Mouse (Mus musculus) CH12.LX (cell line): Measurements from ENCODE around the gene Ctnna3. TPM values are rescaled to one million over a fixed set of nuclear protein-coding genes. Genes with fewer than 3 reads are reported as not detected.

Source experiments
- DNase-seq: peaks from one replicate; pipeline ENCODE4 v3.0.0-alpha.2; 2013; ENCODE audit errors: extremely low read depth
- H3K27ac ChIP-seq: 2 replicates; pipeline ENCODE4 v1.5.1; 2012; ENCODE audit warnings: low read depth, mild to moderate bottlenecking, control low read depth, moderate library complexity; ENCODE audit not compliant: insufficient read depth
- H3K27me3 ChIP-seq: replicated peaks from 2 replicates; pipeline ENCODE3; 2012; ENCODE audit warnings: inconsistent platforms
- H3K36me3 ChIP-seq, 2 experiments: replicated peaks in 1 of 2; 2 replicates each; pipeline versions ENCODE3 to v1.6.1; 2012; ENCODE audit warnings: inconsistent platforms in 1 of 2, low read length in 1 of 2, mild to moderate bottlenecking in 1 of 2, mixed read lengths in 1 of 2, moderate library complexity in 1 of 2; ENCODE audit not compliant: control insufficient read depth in 1 of 2, insufficient read depth in 1 of 2
- H3K4me1 ChIP-seq, 2 experiments: 2 replicates each; pipeline ENCODE4 v1.6.1; 2012; ENCODE audit warnings: inconsistent platforms in 1 of 2, moderate library complexity in 1 of 2; ENCODE audit not compliant: insufficient read depth in 2 of 2, control insufficient read depth in 1 of 2
- H3K4me2 ChIP-seq: 2 replicates; pipeline ENCODE4 v1.6.1; 2012; ENCODE audit warnings: low read depth, mild to moderate bottlenecking, control low read depth; ENCODE audit not compliant: poor library complexity, insufficient read depth, severe bottlenecking
- H3K4me3 ChIP-seq, 3 experiments: fragments of 150-350 bp in 1 of 3; sonication (generic) in 1 of 3; replicated peaks in 1 of 3; 2 replicates each; pipeline versions ENCODE3 to v1.5.1; 2011 to 2012; ENCODE audit warnings: low read depth in 2 of 3, low read length in 2 of 3, mild to moderate bottlenecking in 2 of 3, moderate library complexity in 2 of 3, control low read depth in 1 of 3, improper control_type of control experiment in 1 of 3, inconsistent platforms in 1 of 3, mixed read lengths in 1 of 3; ENCODE audit not compliant: poor library complexity in 1 of 3
- H3K79me2 ChIP-seq: replicated peaks from 2 replicates; pipeline ENCODE4 v1.6.1; 2012; ENCODE audit warnings: mild to moderate bottlenecking, moderate library complexity; ENCODE audit not compliant: control insufficient read depth, poor library complexity, insufficient read depth, severe bottlenecking; ENCODE audit errors: extremely low read depth
- H3K9ac ChIP-seq: 2 replicates; pipeline ENCODE4 v1.6.1; 2012; ENCODE audit warnings: low read depth, mild to moderate bottlenecking, control low read depth, moderate library complexity; ENCODE audit not compliant: insufficient read depth
- H3K9me3 ChIP-seq: replicated peaks from 2 replicates; pipeline ENCODE3; 2012; ENCODE audit warnings: low read length, inconsistent platforms, mixed read lengths
- BHLHE40 ChIP-seq: IDR thresholded peaks from 2 replicates; pipeline ENCODE4 v1.6.1; 2011; ENCODE audit warnings: mild to moderate bottlenecking, low read depth, low read length, improper control_type of control experiment
- CHD1 ChIP-seq: IDR thresholded peaks from 2 replicates; pipeline ENCODE4 v1.6.1; 2012; ENCODE audit warnings: low read depth, low read length, improper control_type of control experiment, inconsistent platforms
- E2F4 ChIP-seq: IDR thresholded peaks from 2 replicates; pipeline ENCODE4 v1.6.1; 2011; ENCODE audit warnings: low read depth, low read length, improper control_type of control experiment; ENCODE audit not compliant: insufficient replicate concordance
- ELF1 ChIP-seq: IDR thresholded peaks from 2 replicates; pipeline ENCODE4 v1.6.1; 2014; ENCODE audit warnings: low read depth, mild to moderate bottlenecking, inconsistent platforms, low read length, improper control_type of control experiment
- EP300 ChIP-seq: IDR thresholded peaks from 2 replicates; pipeline ENCODE4 v1.6.1; 2011; ENCODE audit warnings: low read length, improper control_type of control experiment
- ETS1 ChIP-seq: conservative IDR thresholded peaks from 2 replicates; pipeline ENCODE4 v1.6.1; 2012; ENCODE audit warnings: low read depth, mild to moderate bottlenecking, inconsistent platforms, low read length, improper control_type of control experiment, moderate library complexity
- GABPA ChIP-seq: IDR thresholded peaks from 2 replicates; pipeline ENCODE4 v1.6.1; 2012; ENCODE audit warnings: low read depth, low read length, improper control_type of control experiment, inconsistent platforms; ENCODE audit not compliant: insufficient replicate concordance
- HCFC1 ChIP-seq: IDR thresholded peaks from 2 replicates; pipeline ENCODE4 v1.6.1; 2012; ENCODE audit warnings: low read depth, mild to moderate bottlenecking, inconsistent platforms, low read length, improper control_type of control experiment
- IRF4 ChIP-seq: IDR thresholded peaks from 2 replicates; pipeline ENCODE4 v1.6.1; 2014; ENCODE audit warnings: low read depth, mild to moderate bottlenecking, inconsistent platforms, low read length, improper control_type of control experiment
- JUN ChIP-seq: IDR thresholded peaks from 2 replicates; pipeline ENCODE4 v1.6.1; 2011; ENCODE audit warnings: low read depth, mild to moderate bottlenecking, low read length, improper control_type of control experiment, moderate library complexity; ENCODE audit not compliant: insufficient read depth
- MAFK ChIP-seq: IDR thresholded peaks from 2 replicates; pipeline ENCODE4 v1.6.1; 2011; ENCODE audit warnings: low read length, improper control_type of control experiment; ENCODE audit not compliant: insufficient replicate concordance
- MAZ ChIP-seq: IDR thresholded peaks from 2 replicates; pipeline ENCODE4 v1.6.1; 2012; ENCODE audit warnings: low read depth, mild to moderate bottlenecking, inconsistent platforms, low read length, improper control_type of control experiment, moderate library complexity
- MXI1 ChIP-seq: IDR thresholded peaks from 2 replicates; pipeline ENCODE4 v1.6.1; 2011; ENCODE audit warnings: mild to moderate bottlenecking, low read depth, low read length, improper control_type of control experiment
- PAX5 ChIP-seq: IDR thresholded peaks from 2 replicates; pipeline ENCODE4 v1.6.1; 2012; ENCODE audit warnings: low read length, inconsistent platforms, mixed read lengths
- POLR2A ChIP-seq: IDR thresholded peaks from 2 replicates; pipeline ENCODE4 v1.6.1; 2011; ENCODE audit warnings: low read depth, mild to moderate bottlenecking, improper control_type of control experiment, low read length
- POLR2AphosphoS2 ChIP-seq: IDR thresholded peaks from 2 replicates; pipeline ENCODE4 v1.6.1; 2011; ENCODE audit warnings: low read depth, low read length, improper control_type of control experiment
- RAD21 ChIP-seq: IDR thresholded peaks from 2 replicates; pipeline ENCODE4 v1.6.1; 2011; ENCODE audit warnings: low read depth, mild to moderate bottlenecking, low read length, improper control_type of control experiment, moderate library complexity
- RCOR1 ChIP-seq: conservative IDR thresholded peaks from 2 replicates; pipeline ENCODE4 v1.6.1; 2012; ENCODE audit warnings: low read depth, mild to moderate bottlenecking, inconsistent platforms, low read length, improper control_type of control experiment
- SIN3A ChIP-seq: IDR thresholded peaks from 2 replicates; pipeline ENCODE4 v1.6.1; 2012; ENCODE audit warnings: low read length, improper control_type of control experiment, inconsistent platforms
- SMC3 ChIP-seq: IDR thresholded peaks from 2 replicates; pipeline ENCODE4 v1.6.1; 2011; ENCODE audit warnings: low read depth, low read length, improper control_type of control experiment
- UBTF ChIP-seq: IDR thresholded peaks from 2 replicates; pipeline ENCODE4 v1.6.1; 2012; ENCODE audit warnings: low read depth, mild to moderate bottlenecking, inconsistent platforms, low read length, improper control_type of control experiment, moderate library complexity
- USF1 ChIP-seq: IDR thresholded peaks from 2 replicates; pipeline ENCODE4 v1.6.1; 2014; ENCODE audit warnings: low read depth, mild to moderate bottlenecking, inconsistent platforms, low read length, improper control_type of control experiment
- USF2 ChIP-seq: conservative IDR thresholded peaks from 2 replicates; pipeline ENCODE4 v1.6.1; 2011; ENCODE audit warnings: low read depth, low read length, improper control_type of control experiment
- ZKSCAN1 ChIP-seq: IDR thresholded peaks from 2 replicates; pipeline ENCODE4 v1.6.1; 2012; ENCODE audit warnings: low read depth, inconsistent platforms, low read length, improper control_type of control experiment, borderline replicate concordance
- dilution Hi-C: fragments of 300-500 bp; cut with MboI; formaldehyde crosslinking; loops from 2 replicates; pipeline ENCODE4 v1.14.3; 2020; ENCODE audit warnings: low sequenced_read_pairs; ENCODE audit not compliant: extremely low pct_unique_long_range_greater_than_20kb, extremely low pct_ligation_motif_present
- in situ Hi-C: fragments of 300-500 bp; cut with MboI; formaldehyde crosslinking; loops from 3 replicates; pipeline ENCODE4 v1.14.3; 2019; ENCODE audit warnings: low sequenced_read_pairs, low pct_ligation_motif_present, low pct_unique_long_range_greater_than_20kb, mixed read lengths
- polyA plus RNA-seq: library from polyadenylated mRNA; unstranded; fragments of >175 nt; gene quantifications from 2 replicates; pipeline ENCODE4 v1.2.1, GENCODE M21; 2012; ENCODE audit warnings: low read depth; ENCODE audit not compliant: insufficient read length
- total RNA-seq, 2 experiments: library from RNA; depleted of rRNA; stranded (reverse); fragments of 300-350 nt in 1 of 2; fragments of >200 nt in 1 of 2; gene quantifications; 2 replicates each; pipeline ENCODE4 v1.2.3; 2012 to 2014

The Ctnna3 gene
- total and polyA plus RNA-seq, 3 experiments: 0.09 TPM; not detected in 2

DNA sequence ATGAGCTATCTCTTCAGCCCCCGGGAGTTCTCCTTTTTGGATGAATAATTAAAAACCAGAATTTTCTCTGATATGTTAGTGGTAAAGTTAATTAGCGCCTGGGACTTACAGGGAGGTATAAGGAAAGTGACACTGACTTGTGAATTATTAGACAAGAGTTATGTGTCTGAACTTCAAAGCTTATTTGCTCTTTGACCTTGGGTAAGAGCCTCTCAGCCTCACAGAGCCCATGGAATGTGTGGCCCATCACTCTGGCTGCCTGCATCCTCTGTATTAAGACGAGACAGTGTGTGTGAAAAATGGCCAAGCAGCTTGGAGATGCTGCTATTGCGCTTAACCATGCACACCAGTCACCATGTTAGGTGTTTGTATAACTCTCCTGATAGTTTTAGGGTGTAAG lies 422.0 kb downstream of the Ctnna3 start:
- no peaks in the 10 kb centered on the region for H3K4me1 ChIP-seq
- no peak overlapping the region for H3K4me3 ChIP-seq
- H3K9me3 ChIP-seq: peaks cover 59% of the 10 kb centered on the region
- H3K79me2 ChIP-seq: no peaks in the 10 kb centered on the region
- H3K27me3 ChIP-seq: no peaks in the 10 kb centered on the region
- DNase-seq: no peak
- no peak for TF ChIP-seq MXI1
- no peak for TF ChIP-seq BHLHE40
- TF ChIP-seq SIN3A: no peak
- no peak for TF ChIP-seq GABPA
- no peak for TF ChIP-seq SMC3
- TF ChIP-seq USF1: no peak
- TF ChIP-seq HCFC1: no peak
- TF ChIP-seq CHD1: no peak
- no peak for TF ChIP-seq POLR2A
- TF ChIP-seq MAZ: no peak
- H3K36me3 ChIP-seq: no peaks in the 10 kb centered on the region
- H3K27ac ChIP-seq: no peak overlapping the region
- dilution Hi-C loops: no loop called here
- no peak overlapping the region for H3K4me2 ChIP-seq
- in situ Hi-C loops: no loop called here
- no peak overlapping the region for H3K9ac ChIP-seq

- no peaks in the 10 kb centered on the region for H3K4me1 ChIP-seq
- no peaks in the 10 kb centered on the region for H3K36me3 ChIP-seq
- H3K27ac ChIP-seq: no peak overlapping the region
- no peak for TF ChIP-seq UBTF
- no peak for TF ChIP-seq JUN
- no peak for DNase-seq
- H3K9me3 ChIP-seq: peaks cover 34% of the 10 kb centered on the region
- H3K27me3 ChIP-seq: no peaks in the 10 kb centered on the region
- H3K4me3 ChIP-seq: no peak overlapping the region
- H3K79me2 ChIP-seq: no peaks in the 10 kb centered on the region
- H3K4me2 ChIP-seq: no peak overlapping the region
- in situ Hi-C loops: no loop called here
- dilution Hi-C loops: no loop called here
- H3K9ac ChIP-seq: no peak overlapping the region
Measured at GRCm38 (mm10) chr10:63869123-63869522, 439.2 kb downstream of the Ctnna3 start.

DNA sequence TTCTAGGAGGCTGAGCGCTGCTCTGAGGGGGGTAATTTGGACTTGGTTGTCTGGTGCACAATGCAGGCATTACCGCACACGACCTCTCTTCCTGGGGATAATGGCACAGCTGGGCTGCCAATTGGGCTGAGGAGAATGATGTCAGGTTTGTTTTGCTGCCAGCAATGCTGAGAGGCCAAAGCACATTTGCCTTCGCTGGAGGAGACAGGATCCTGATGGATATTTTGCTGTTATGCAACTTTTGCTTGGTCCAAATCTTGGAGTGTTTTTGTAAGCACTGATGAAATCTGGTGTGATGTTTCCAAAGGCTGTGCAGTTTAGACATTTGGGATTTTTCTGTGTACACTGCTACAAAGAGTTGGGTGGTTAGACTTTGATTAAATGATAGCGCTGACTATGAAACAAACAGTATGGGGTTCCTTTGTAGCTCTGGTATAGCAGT lies 450.6 kb downstream of the Ctnna3 start:
- Histone ChIP-seq H3K4me2 (no peak overlapping the region), H3K9me3 (peaks cover 43% of the 10 kb centered on the region), H3K9ac (no peak overlapping the region), H3K36me3 (no peaks in the 10 kb centered on the region), H3K79me2 (no peaks in the 10 kb centered on the region), H3K4me1 (no peaks in the 10 kb centered on the region), H3K27ac (no peak overlapping the region), H3K27me3 (no peaks in the 10 kb centered on the region), H3K4me3 (no peak overlapping the region)
- no peak for TF ChIP-seq MXI1
- no peak for TF ChIP-seq IRF4
- no peak for TF ChIP-seq UBTF
- TF ChIP-seq ETS1: no peak
- TF ChIP-seq PAX5: no peak
- TF ChIP-seq GABPA: no peak
- no peak for TF ChIP-seq JUN
- no peak for TF ChIP-seq ZKSCAN1
- no peak for TF ChIP-seq MAZ
- TF ChIP-seq MAFK: no peak
- TF ChIP-seq E2F4: no peak
- no peak for TF ChIP-seq POLR2AphosphoS2
- no peak for TF ChIP-seq RCOR1
- TF ChIP-seq ELF1: no peak
- TF ChIP-seq BHLHE40: no peak
- TF ChIP-seq RAD21: no peak
- no peak for TF ChIP-seq USF2
- TF ChIP-seq EP300: no peak
- in situ Hi-C loops (no loop called here), dilution Hi-C loops (no loop called here)
- no peak for DNase-seq
